Mouse (Mus musculus) small intestine, adult 2 months (tissue): ENCODE results near the gene Lrrc29. TPM values are rescaled to one million over a fixed set of nuclear protein-coding genes. Genes with fewer than 3 reads are reported as not detected.

Experiments used
- H3K27ac ChIP-seq: fragments of 200-500 bp; 2 replicates; pipeline ENCODE4 v1.5.1; 2012; ENCODE audit warnings: low read depth, low read length, control low read depth, inconsistent platforms; ENCODE audit not compliant: insufficient read depth
- H3K27me3 ChIP-seq: fragments of 200-500 bp; 2 replicates; pipeline ENCODE4 v1.6.1; 2012; ENCODE audit warnings: mild to moderate bottlenecking, moderate library complexity, low read length, inconsistent platforms; ENCODE audit not compliant: control insufficient read depth, insufficient read depth
- H3K36me3 ChIP-seq: fragments of 200-500 bp; 2 replicates; pipeline ENCODE4 v1.6.1; 2012; ENCODE audit warnings: mild to moderate bottlenecking, low read length, control low read depth, inconsistent platforms; ENCODE audit not compliant: control insufficient read depth, insufficient read depth
- H3K4me1 ChIP-seq: fragments of 200-500 bp; 2 replicates; pipeline ENCODE4 v1.6.1; 2012; ENCODE audit warnings: low read length, inconsistent platforms, mixed read lengths; ENCODE audit not compliant: control insufficient read depth, insufficient read depth, insufficient read length
- H3K4me3 ChIP-seq: fragments of 200-500 bp; 2 replicates; pipeline ENCODE4 v1.5.1; 2012; ENCODE audit warnings: low read depth, mild to moderate bottlenecking, control low read depth, inconsistent platforms, low read length, moderate library complexity
- CTCF ChIP-seq: fragments of 200-500 bp; IDR thresholded peaks from 2 replicates; pipeline ENCODE4 v1.5.1; 2012; ENCODE audit warnings: low read depth, mild to moderate bottlenecking, control low read depth, inconsistent platforms, low read length, moderate library complexity, mixed read lengths; ENCODE audit not compliant: insufficient replicate concordance, insufficient read length; ENCODE audit errors: extremely low read depth
- POLR2A ChIP-seq: fragments of 200-500 bp; IDR thresholded peaks from 2 replicates; pipeline ENCODE4 v1.6.1; 2012; ENCODE audit warnings: low read depth, mild to moderate bottlenecking, control low read depth, inconsistent platforms, low read length, moderate library complexity
- WGBS: fragments of 180-500 bp; shearing (Covaris S2); methylation state at CpG from one replicate; pipeline ENCODE4 v1.1.7; 2018; 5-methylcytosine and 5-hydroxymethylcytosine counted together
- polyA plus RNA-seq: library from polyadenylated mRNA; depleted of rRNA; stranded (reverse); fragments of >200 nt; gene quantifications from 2 replicates; pipeline ENCODE4 v1.2.3, GENCODE M21; 2012

The Lrrc29 gene
- polyA plus RNA-seq, 1 experiment, result 6.9 TPM

DNA sequence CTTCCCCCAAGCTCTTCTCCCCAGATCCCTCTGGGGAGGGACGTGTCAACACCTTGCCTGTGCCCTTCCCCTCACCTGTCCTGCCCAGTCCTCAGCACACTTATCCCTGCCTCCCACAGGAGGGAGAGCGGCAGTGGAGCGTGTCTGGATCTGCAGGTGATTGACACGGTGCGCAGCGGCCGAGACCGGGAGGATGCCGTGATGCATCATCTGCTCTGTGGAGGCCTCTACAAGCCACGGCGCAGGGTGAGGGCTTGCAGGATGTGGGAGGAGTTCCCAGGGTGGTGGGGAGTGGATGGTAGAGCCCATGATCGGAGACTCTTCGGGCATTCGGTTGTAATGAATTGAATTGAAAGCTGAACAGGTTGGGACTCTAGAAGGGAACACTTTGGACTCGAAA, 33.1 kb upstream of the Lrrc29 start:
- Histone ChIP-seq H3K4me1 (peaks cover 17% of the 10 kb centered on the region), H3K4me3 (no peak overlapping the region), H3K36me3 (no peaks in the 10 kb centered on the region), H3K27ac (no peak overlapping the region), H3K27me3 (no peaks in the 10 kb centered on the region)
- TF ChIP-seq POLR2A, result no peak
- TF ChIP-seq CTCF, result no peak
- 83% methylated on average over 15 of the region's 15 CpGs for WGBS

DNA sequence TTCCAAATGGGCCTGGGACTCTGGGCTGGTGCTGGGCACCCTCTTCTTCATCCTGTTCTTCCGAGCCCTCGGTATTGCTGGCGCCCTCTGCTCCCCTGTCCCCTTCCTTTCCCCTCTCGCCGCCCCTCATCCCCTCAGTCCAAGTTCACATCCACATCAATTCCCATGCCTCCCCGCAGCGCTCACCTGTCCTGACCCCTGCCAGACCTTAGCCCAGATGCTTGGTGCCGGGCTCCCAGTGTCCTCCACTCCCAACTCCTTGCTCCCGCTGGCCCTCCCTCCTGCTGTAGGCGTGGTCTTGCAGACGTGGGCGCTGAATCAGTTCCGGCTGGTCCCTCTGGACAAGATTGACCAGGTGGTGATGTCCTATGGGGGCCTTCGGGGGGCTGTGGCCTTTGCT, 30.6 kb upstream of the Lrrc29 start:
- TF ChIP-seq CTCF (no peak), POLR2A (no peak)
- Histone ChIP-seq H3K36me3 (no peaks in the 10 kb centered on the region), H3K27me3 (no peaks in the 10 kb centered on the region), H3K4me1 (peaks cover 11% of the 10 kb centered on the region), H3K27ac (no peak overlapping the region), H3K4me3 (no peak overlapping the region)
- 91% methylated on average over 14 of the region's 14 CpGs for WGBS

DNA sequence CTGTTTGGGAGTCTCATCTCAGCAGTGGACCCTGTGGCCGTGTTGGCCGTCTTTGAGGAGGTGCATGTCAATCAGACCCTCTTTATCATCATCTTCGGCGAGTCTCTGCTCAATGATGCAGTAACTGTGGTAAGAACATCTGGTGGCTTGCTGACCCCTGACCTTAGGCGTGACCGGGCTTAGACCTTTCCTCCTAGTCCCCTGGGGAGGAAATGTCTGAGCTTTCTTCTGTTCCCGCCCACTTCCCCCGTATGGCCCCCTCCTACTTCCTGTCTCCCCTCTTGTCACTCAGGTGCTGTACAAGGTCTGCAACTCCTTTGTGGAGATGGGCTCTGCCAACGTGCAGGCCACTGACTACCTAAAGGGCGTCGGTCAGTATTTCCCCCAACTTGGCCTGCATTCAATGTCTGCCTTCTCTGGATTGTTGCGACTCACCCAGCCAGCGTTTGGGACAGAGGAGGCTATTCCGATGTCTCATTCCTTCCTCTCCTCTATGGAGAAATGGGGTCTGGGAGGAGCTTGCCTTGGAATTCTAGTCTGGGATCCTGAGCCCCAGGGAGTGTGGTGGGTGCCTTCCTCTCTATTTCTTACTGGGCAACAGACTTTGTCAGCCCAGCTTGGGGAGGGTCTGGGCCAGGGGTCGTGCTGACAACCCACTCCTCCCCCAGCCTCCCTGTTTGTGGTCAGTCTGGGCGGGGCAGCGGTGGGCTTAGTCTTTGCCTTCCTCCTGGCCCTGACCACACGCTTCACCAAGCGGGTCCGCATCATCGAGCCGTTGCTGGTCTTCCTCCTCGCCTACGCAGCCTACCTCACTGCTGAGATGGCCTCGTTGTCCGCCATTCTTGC, 29.3 kb upstream of the Lrrc29 start:
- 71% methylated on average over 26 of the region's 26 CpGs for WGBS
- Histone ChIP-seq H3K4me1 (peaks cover 11% of the 10 kb centered on the region), H3K4me3 (no peak overlapping the region), H3K36me3 (no peaks in the 10 kb centered on the region), H3K27ac (peak overlapping the region; percentile 6; the same call in 1 of the 2 replicates), H3K27me3 (no peaks in the 10 kb centered on the region)
- TF ChIP-seq POLR2A, result no peak
- no peak for TF ChIP-seq CTCF

DNA sequence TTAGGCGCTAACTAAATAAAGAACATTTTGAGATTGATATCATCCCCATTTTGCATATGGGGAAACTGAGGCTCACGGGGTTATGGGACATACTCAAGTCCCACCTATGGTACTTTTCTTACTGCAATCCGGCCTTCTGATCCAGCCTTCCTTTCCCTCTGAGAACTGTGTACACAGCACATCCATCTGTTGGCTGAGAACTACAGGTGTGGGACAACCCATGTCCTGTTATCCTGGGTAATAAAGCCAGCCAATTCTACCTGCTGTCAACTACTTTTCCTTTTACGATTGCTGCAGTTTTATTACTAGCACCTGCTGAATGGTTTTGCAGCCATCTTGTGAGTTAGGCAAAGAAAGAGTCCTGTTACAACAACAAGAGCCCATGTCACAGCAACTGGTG, 28.5 kb upstream of the Lrrc29 start:
- no peak for TF ChIP-seq CTCF
- no peak for TF ChIP-seq POLR2A
- H3K36me3 ChIP-seq, result no peaks in the 10 kb centered on the region
- H3K27me3 ChIP-seq, result 0 out of 2 replicates have a peak, but pooled peaks cover 3% of the 10 kb centered on the region
- H3K4me1 ChIP-seq, result peaks cover 11% of the 10 kb centered on the region
- H3K27ac ChIP-seq, result peak overlapping the region; percentile 6; the same call in 1 of the 2 replicates
- no peak overlapping the region for H3K4me3 ChIP-seq
- WGBS, result 51% methylated on average over 4 of the region's 4 CpGs

DNA sequence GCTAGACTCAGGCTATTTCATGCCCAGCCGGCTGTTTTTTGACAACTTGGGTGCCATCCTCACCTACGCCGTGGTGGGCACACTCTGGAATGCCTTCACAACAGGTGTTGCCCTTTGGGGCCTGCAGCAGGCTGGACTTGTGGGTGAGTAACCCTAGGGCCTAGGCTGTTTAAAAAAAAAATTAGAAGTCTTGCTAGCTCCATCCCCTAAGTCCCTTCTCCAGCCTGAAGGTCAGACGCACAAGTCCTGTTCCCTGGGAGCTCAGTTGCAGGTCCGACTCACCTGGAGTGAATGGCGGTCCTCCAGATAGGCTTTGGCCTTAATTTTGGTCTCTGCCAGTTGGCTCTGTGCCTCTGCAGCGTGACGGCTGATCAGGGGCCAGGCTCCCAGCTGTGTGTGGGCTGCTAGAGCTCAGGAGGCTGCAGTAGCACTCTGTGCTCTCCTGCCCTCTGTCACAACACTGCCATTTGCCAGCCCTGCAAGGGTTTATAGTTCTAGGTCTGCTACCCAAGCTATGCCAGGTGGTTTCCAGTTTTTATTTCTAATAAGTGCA, 27.6 kb upstream of the Lrrc29 start:
- Histone ChIP-seq H3K27ac (no peak overlapping the region), H3K36me3 (no peaks in the 10 kb centered on the region), H3K27me3 (peaks cover 11% of the 10 kb centered on the region; the same call in 1 of the 2 replicates), H3K4me1 (peaks cover 14% of the 10 kb centered on the region), H3K4me3 (no peak overlapping the region)
- 62% methylated on average over 8 of the region's 8 CpGs for WGBS
- TF ChIP-seq POLR2A, result no peak
- no peak for TF ChIP-seq CTCF

DNA sequence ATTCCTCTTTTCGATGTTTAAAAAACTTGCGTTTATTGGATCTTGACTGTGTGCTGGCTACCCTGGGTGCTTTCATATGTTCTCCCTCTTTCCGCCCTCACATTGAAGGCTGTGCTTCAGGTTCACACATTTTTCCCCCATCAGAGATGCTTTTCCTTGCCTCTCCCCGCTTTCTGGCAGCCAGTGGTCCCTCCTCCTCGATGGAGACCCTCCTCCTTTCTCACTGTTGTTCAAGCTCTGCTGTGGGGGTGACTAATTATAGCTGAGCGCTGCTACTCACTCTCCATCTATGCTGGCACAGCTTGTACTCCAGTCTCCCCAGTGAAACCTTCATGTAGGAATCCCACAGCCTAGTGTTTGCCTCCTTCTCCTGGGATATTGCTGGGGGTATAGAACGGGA, 24.1 kb upstream of the Lrrc29 start:
- H3K27me3 ChIP-seq, result peaks cover 11% of the 10 kb centered on the region; the same call in 1 of the 2 replicates
- 80% methylated on average over 7 of the region's 7 CpGs for WGBS
- peaks cover 21% of the 10 kb centered on the region for H3K4me1 ChIP-seq
- H3K36me3 ChIP-seq, result no peaks in the 10 kb centered on the region
- TF ChIP-seq POLR2A, result no peak
- TF ChIP-seq CTCF, result no peak
- no peak overlapping the region for H3K27ac ChIP-seq
- no peak overlapping the region for H3K4me3 ChIP-seq

DNA sequence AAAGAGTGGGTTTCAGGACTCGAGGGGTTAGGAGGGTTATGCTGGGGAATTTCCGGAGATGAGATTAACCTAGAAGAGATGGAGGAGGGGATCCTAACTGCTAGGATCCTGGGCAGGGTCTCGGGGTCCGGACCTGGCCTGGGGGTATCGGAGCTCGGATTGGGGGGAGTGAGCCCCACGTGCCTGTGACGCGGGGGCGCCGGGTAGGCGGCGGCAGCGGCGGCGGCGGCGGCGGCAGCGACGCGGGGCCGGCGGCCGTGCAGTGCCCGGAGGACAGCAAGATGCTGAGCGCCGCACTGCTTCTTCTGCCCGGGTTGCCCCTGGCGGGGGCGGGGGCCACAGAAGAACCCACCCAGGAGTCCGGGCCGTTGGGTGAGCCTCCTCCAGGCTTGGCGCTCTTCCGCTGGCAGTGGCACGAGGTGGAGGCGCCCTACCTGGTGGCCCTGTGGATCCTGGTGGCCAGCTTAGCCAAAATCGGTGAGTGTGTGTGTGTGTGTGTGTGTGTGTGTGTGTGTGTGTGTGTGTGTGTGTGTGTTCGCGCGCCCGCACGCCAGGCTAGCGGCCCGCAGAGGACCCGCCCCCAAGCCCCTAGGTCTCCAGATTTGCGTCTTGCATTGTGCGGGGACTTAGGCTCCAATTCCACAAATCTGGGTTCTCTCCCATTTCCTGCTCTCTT, 23.2 kb upstream of the Lrrc29 start:
- Histone ChIP-seq H3K36me3 (no peaks in the 10 kb centered on the region), H3K4me1 (peaks cover 20% of the 10 kb centered on the region), H3K27ac (no peak overlapping the region), H3K4me3 (peak overlapping the region; percentile 66), H3K27me3 (peaks cover 11% of the 10 kb centered on the region; the same call in 1 of the 2 replicates)
- WGBS, result 2% methylated on average over 40 of the region's 48 CpGs
- TF ChIP-seq CTCF (no peak), POLR2A (no peak)
